Comparison of ENCODE assay signal across 8 mouse cellular contexts in genomic region chr19:6910306-6910705, GRCm38 (mm10). TPM values are rescaled to one million over a fixed set of nuclear protein-coding genes. Genes with fewer than 3 reads are reported as not detected.
DNase-seq lines count a peak whose midpoint lies in the region; ATAC-seq lines count a peak whose summit lies in the region.
"Not testable (repeated sequence)": the region's sequence is repeated elsewhere in the genome, so short reads cannot be mapped to it uniquely, and the experiment has no call there.

No protein-coding gene starts in this region.

- WGBS in embryonic facial prominence, embryonic 10.5 days, result under 1% methylated on average over 30 of the region's 30 CpGs
- under 1% methylated on average over 28 of the region's 30 CpGs for WGBS in heart, embryonic 10.5 days
- 0% methylated on average over 30 of the region's 30 CpGs for WGBS in intestine, embryonic 16.5 days
- WGBS in limb, embryonic 15.5 days, result under 1% methylated on average over 30 of the region's 30 CpGs

- peak; percentile 75 for DNase-seq in 3T3-L1 (ENCODE audit: low read depth, low spot score)
- peak; percentile 53 for DNase-seq in adrenal gland, adult 8-10 months
- peak; percentile 71 for DNase-seq in embryonic facial prominence, embryonic 10.5 days (ENCODE audit: low spot score)
- peak; percentile 87 for DNase-seq in heart, embryonic 10.5 days (ENCODE audit: low spot score)
- peak; percentile 47 for DNase-seq in right cerebral cortex, postnatal 14 days

- H3K27ac ChIP-seq in embryonic facial prominence, embryonic 10.5 days (replicated peaks), result peak overlapping the region; percentile 94
- peak overlapping the region; percentile 96 for H3K27ac ChIP-seq in heart, embryonic 10.5 days
- H3K27ac ChIP-seq in intestine, embryonic 16.5 days (ENCODE audit: low read length), result peak overlapping the region; percentile 99
- H3K27ac ChIP-seq in limb, embryonic 15.5 days, result peak overlapping the region; percentile 99

- H3K36me3 ChIP-seq in embryonic facial prominence, embryonic 10.5 days (replicated peaks), result peaks cover 57% of the 10 kb centered on the region
- H3K36me3 ChIP-seq in heart, embryonic 10.5 days, result peaks cover 54% of the 10 kb centered on the region
- H3K36me3 ChIP-seq in intestine, embryonic 16.5 days (ENCODE audit: control insufficient read depth, insufficient read depth, low read length), result peaks cover 22% of the 10 kb centered on the region
- peaks cover 56% of the 10 kb centered on the region for H3K36me3 ChIP-seq in limb, embryonic 15.5 days

- H3K4me2 ChIP-seq in intestine, embryonic 16.5 days (ENCODE audit: low read depth, low read length), result peak overlapping the region; percentile 58
- peak overlapping the region; percentile 57 for H3K4me2 ChIP-seq in limb, embryonic 15.5 days

- not testable (repeated sequence) for H3K27me3 ChIP-seq in embryonic facial prominence, embryonic 10.5 days (replicated peaks; ENCODE audit: low read depth, poor library complexity, severe bottlenecking); heart, embryonic 10.5 days (ENCODE audit: insufficient read depth, poor library complexity, severe bottlenecking); intestine, embryonic 16.5 days (replicated peaks; ENCODE audit: control insufficient read depth, insufficient read depth, low read length); limb, embryonic 15.5 days

- peaks cover 36% of the 10 kb centered on the region for H3K4me1 ChIP-seq in embryonic facial prominence, embryonic 10.5 days
- peaks cover 42% of the 10 kb centered on the region for H3K4me1 ChIP-seq in heart, embryonic 10.5 days
- peaks cover 17% of the 10 kb centered on the region for H3K4me1 ChIP-seq in intestine, embryonic 16.5 days (ENCODE audit: control insufficient read depth, insufficient read depth, low read length)
- peaks cover 38% of the 10 kb centered on the region for H3K4me1 ChIP-seq in limb, embryonic 15.5 days

- peak overlapping the region; percentile 77 for H3K9ac ChIP-seq in intestine, embryonic 16.5 days (ENCODE audit: low read depth, low read length)
- peak overlapping the region; percentile 60 for H3K9ac ChIP-seq in limb, embryonic 15.5 days

- not testable (repeated sequence) for H3K9me3 ChIP-seq in embryonic facial prominence, embryonic 10.5 days; heart, embryonic 10.5 days; intestine, embryonic 16.5 days (ENCODE audit: control insufficient read depth, low read length); limb, embryonic 15.5 days

- ATAC-seq in intestine, embryonic 16.5 days, result peak; percentile 48
- not testable (repeated sequence) for ATAC-seq in limb, embryonic 15.5 days (ENCODE audit: insufficient number of reproducible peaks, low FRiP score, low TSS enrichment, low read depth)
- peak; percentile 54 for ATAC-seq in megakaryocyte progenitor cell, adult 5-6 weeks (replicated peaks; ENCODE audit: poor library complexity)

- H3K4me3 ChIP-seq in embryonic facial prominence, embryonic 10.5 days, result peak overlapping the region; percentile 73
- peak overlapping the region; percentile 76 for H3K4me3 ChIP-seq in heart, embryonic 10.5 days
- H3K4me3 ChIP-seq in intestine, embryonic 16.5 days (ENCODE audit: low read length), result peak overlapping the region; percentile 60
- peak overlapping the region; percentile 64 for H3K4me3 ChIP-seq in limb, embryonic 15.5 days

RNA-seq across cellular contexts. Expression of gene Prdx5, which starts 0.4 kb away (rescaled TPM):
- 100 to 1,000 TPM; 197 to 273 (median 224) TPM for total RNA-seq in adrenal gland, adult 8-10 months (2022)
- 137 and 140 TPM in 2 replicates for polyA plus RNA-seq in embryonic facial prominence, embryonic 10.5 days (2016; fragmentation: Nextera tagmentation; extraction: Ambion mirVana)
- polyA plus RNA-seq in heart, embryonic 10.5 days (2016; fragmentation: Nextera tagmentation; extraction: Ambion mirVana), result 166 and 169 TPM in 2 replicates
- 234 and 241 TPM in 2 replicates for polyA plus RNA-seq in intestine, embryonic 16.5 days (2015; fragmentation: Nextera tagmentation; extraction: Ambion mirVana)
- polyA plus RNA-seq in limb, embryonic 15.5 days (2015; fragmentation: Nextera tagmentation; extraction: Ambion mirVana), result 349 and 392 TPM in 2 replicates
- total RNA-seq in megakaryocyte progenitor cell, adult 5-6 weeks (2015), result 310 and 346 TPM in 2 replicates
- 546 and 620 TPM in 2 replicates for total RNA-seq in megakaryocyte progenitor cell, adult 5-6 weeks (2017)

RNA-seq across cellular contexts. Expression of gene Trmt112, which starts 0.8 kb away (rescaled TPM):
- 100 to 1,000 TPM in 2 of 4 experiments, 10 to 100 TPM in 2; 83.2 to 116 (median 99.0) TPM for total RNA-seq in adrenal gland, adult 8-10 months (2022)
- 150 and 168 TPM in 2 replicates for polyA plus RNA-seq in embryonic facial prominence, embryonic 10.5 days (2016; fragmentation: Nextera tagmentation; extraction: Ambion mirVana)
- 89.9 and 116 TPM in 2 replicates for polyA plus RNA-seq in heart, embryonic 10.5 days (2016; fragmentation: Nextera tagmentation; extraction: Ambion mirVana)
- polyA plus RNA-seq in intestine, embryonic 16.5 days (2015; fragmentation: Nextera tagmentation; extraction: Ambion mirVana), result 97.6 and 111 TPM in 2 replicates
- 123 and 138 TPM in 2 replicates for polyA plus RNA-seq in limb, embryonic 15.5 days (2015; fragmentation: Nextera tagmentation; extraction: Ambion mirVana)
- total RNA-seq in megakaryocyte progenitor cell, adult 5-6 weeks (2015), result 149 and 168 TPM in 2 replicates
- 229 and 256 TPM in 2 replicates for total RNA-seq in megakaryocyte progenitor cell, adult 5-6 weeks (2017)

RNA-seq across cellular contexts. Expression of gene Esrra, which starts 11.3 kb away (rescaled TPM):
- total RNA-seq in adrenal gland, adult 8-10 months (2022), result 10 to 100 TPM; 38.3 to 45.1 (median 44.1) TPM
- polyA plus RNA-seq in embryonic facial prominence, embryonic 10.5 days (2016; fragmentation: Nextera tagmentation; extraction: Ambion mirVana), result 7.9 and 8.9 TPM in 2 replicates
- polyA plus RNA-seq in heart, embryonic 10.5 days (2016; fragmentation: Nextera tagmentation; extraction: Ambion mirVana), result 23.1 and 29.4 TPM in 2 replicates
- 41.7 and 47.7 TPM in 2 replicates for polyA plus RNA-seq in intestine, embryonic 16.5 days (2015; fragmentation: Nextera tagmentation; extraction: Ambion mirVana)
- 11.1 and 11.4 TPM in 2 replicates for polyA plus RNA-seq in limb, embryonic 15.5 days (2015; fragmentation: Nextera tagmentation; extraction: Ambion mirVana)
- 8.5 and 10.2 TPM in 2 replicates for total RNA-seq in megakaryocyte progenitor cell, adult 5-6 weeks (2015)
- total RNA-seq in megakaryocyte progenitor cell, adult 5-6 weeks (2017), result 23.9 and 27.5 TPM in 2 replicates

RNA-seq across cellular contexts. Expression of gene Catsperz, which starts 14.9 kb away (rescaled TPM):
- not detected for total RNA-seq in adrenal gland, adult 8-10 months (2022)
- polyA plus RNA-seq in embryonic facial prominence, embryonic 10.5 days (2016; fragmentation: Nextera tagmentation; extraction: Ambion mirVana), result 0.68 and 0.74 TPM in 2 replicates
- polyA plus RNA-seq in heart, embryonic 10.5 days (2016; fragmentation: Nextera tagmentation; extraction: Ambion mirVana), result 2.3 and 2.4 TPM in 2 replicates
- polyA plus RNA-seq in intestine, embryonic 16.5 days (2015; fragmentation: Nextera tagmentation; extraction: Ambion mirVana), result 0.73 and 1.4 TPM in 2 replicates
- polyA plus RNA-seq in limb, embryonic 15.5 days (2015; fragmentation: Nextera tagmentation; extraction: Ambion mirVana), result 6.7 and 7.9 TPM in 2 replicates
- 1.3 and 2.1 TPM in 2 replicates for total RNA-seq in megakaryocyte progenitor cell, adult 5-6 weeks (2015)
- 0.67 and 0.98 TPM in 2 replicates for total RNA-seq in megakaryocyte progenitor cell, adult 5-6 weeks (2017)

RNA-seq across cellular contexts. Expression of gene Kcnk4, which starts 24.0 kb away (rescaled TPM):
- under 1 TPM in 2 of 4 experiments, not detected in 2; 0.14 to 0.24 TPM for total RNA-seq in adrenal gland, adult 8-10 months (2022)
- polyA plus RNA-seq in embryonic facial prominence, embryonic 10.5 days (2016; fragmentation: Nextera tagmentation; extraction: Ambion mirVana), result 0.23 TPM in 1 of 2 replicates, not detected in the other
- 0.25 and 0.32 TPM in 2 replicates for polyA plus RNA-seq in heart, embryonic 10.5 days (2016; fragmentation: Nextera tagmentation; extraction: Ambion mirVana)
- polyA plus RNA-seq in intestine, embryonic 16.5 days (2015; fragmentation: Nextera tagmentation; extraction: Ambion mirVana), result 0.45 and 0.48 TPM in 2 replicates
- 1.5 and 1.7 TPM in 2 replicates for polyA plus RNA-seq in limb, embryonic 15.5 days (2015; fragmentation: Nextera tagmentation; extraction: Ambion mirVana)
- total RNA-seq in megakaryocyte progenitor cell, adult 5-6 weeks (2015), result not detected in 2 replicates
- not detected in 2 replicates for total RNA-seq in megakaryocyte progenitor cell, adult 5-6 weeks (2017)
